Mouse (Mus musculus) myocyte (in vitro differentiated cells): Measurements from ENCODE around the gene Kirrel3. TPM values are rescaled to one million over a fixed set of nuclear protein-coding genes. Genes with fewer than 3 reads are reported as not detected.

Experiments used
- H3K27me3 ChIP-seq: one replicate; pipeline ENCODE4 v1.6.1; 2011; ENCODE audit not compliant: control insufficient read depth, insufficient read depth, insufficient read length
- H3K36me3 ChIP-seq: one replicate; pipeline ENCODE4 v1.6.1; 2011; ENCODE audit not compliant: control insufficient read depth, insufficient read depth
- H3K4me2 ChIP-seq: one replicate; pipeline ENCODE4 v1.6.1; 2011; ENCODE audit warnings: low read depth, control low read depth
- H3K4me3 ChIP-seq: one replicate; pipeline ENCODE4 v1.5.1; 2011; ENCODE audit warnings: mild to moderate bottlenecking, control low read depth, moderate library complexity
- H3K79me2 ChIP-seq: one replicate; pipeline ENCODE4 v1.6.1; 2011; ENCODE audit not compliant: control insufficient read depth, insufficient read depth
- H3ac ChIP-seq: one replicate; pipeline ENCODE4 v1.6.1; 2011; ENCODE audit not compliant: control insufficient read depth, insufficient read length
- CEBPB ChIP-seq: IDR thresholded peaks from 2 replicates; pipeline ENCODE4 v1.6.1; 2011; ENCODE audit warnings: mild to moderate bottlenecking, moderate library complexity; ENCODE audit not compliant: poor library complexity, insufficient read depth, severe bottlenecking
- E2F4 ChIP-seq: IDR thresholded peaks from one replicate; pipeline ENCODE4 v1.6.1; 2011; ENCODE audit warnings: mild to moderate bottlenecking, control low read depth, moderate library complexity; ENCODE audit not compliant: insufficient read depth
- MAX ChIP-seq: IDR thresholded peaks from one replicate; pipeline ENCODE4 v1.6.1; 2011; ENCODE audit warnings: low read depth, mild to moderate bottlenecking, control low read depth
- MYOD1 ChIP-seq, 3 experiments: IDR thresholded peaks; one replicate each; pipeline ENCODE4 v1.6.1; 2011; ENCODE audit warnings: control low read depth in 2 of 3, low read depth in 2 of 3, mild to moderate bottlenecking in 2 of 3, moderate library complexity in 1 of 3; ENCODE audit not compliant: insufficient read length in 2 of 3, control insufficient read depth in 1 of 3
- MYOG ChIP-seq, 3 experiments: IDR thresholded peaks; one replicate each; pipeline ENCODE4 v1.6.1; 2011; ENCODE audit warnings: control low read depth in 2 of 3, low read depth in 2 of 3, mild to moderate bottlenecking in 2 of 3; ENCODE audit not compliant: insufficient read length in 2 of 3, control insufficient read depth in 1 of 3, insufficient read depth in 1 of 3
- POLR2A ChIP-seq: IDR thresholded peaks from one replicate; pipeline ENCODE4 v1.6.1; 2011; ENCODE audit warnings: low read depth, mild to moderate bottlenecking, control low read depth, moderate library complexity; ENCODE audit not compliant: insufficient read length
- POLR2AphosphoS2 ChIP-seq: IDR thresholded peaks from one replicate; pipeline ENCODE4 v1.6.1; 2011; ENCODE audit warnings: low read depth, control low read depth; ENCODE audit not compliant: insufficient read length
- REST ChIP-seq: IDR thresholded peaks from one replicate; pipeline ENCODE4 v1.6.1; 2011; ENCODE audit warnings: mild to moderate bottlenecking, control low read depth, moderate library complexity; ENCODE audit not compliant: insufficient read depth, insufficient read length
- SRF ChIP-seq: IDR thresholded peaks from one replicate; pipeline ENCODE4 v1.6.1; 2011; ENCODE audit warnings: low read depth; ENCODE audit not compliant: control insufficient read depth, insufficient read length
- TCF12 ChIP-seq: IDR thresholded peaks from one replicate; pipeline ENCODE4 v1.6.1; 2011; ENCODE audit warnings: mild to moderate bottlenecking, control low read depth; ENCODE audit not compliant: poor library complexity, insufficient read depth, severe bottlenecking
- TCF3 ChIP-seq: IDR thresholded peaks from one replicate; pipeline ENCODE4 v1.6.1; 2011; ENCODE audit warnings: low read depth, control low read depth; ENCODE audit not compliant: insufficient read length
- USF1 ChIP-seq: IDR thresholded peaks from one replicate; pipeline ENCODE4 v1.6.1; 2011; ENCODE audit warnings: low read depth, mild to moderate bottlenecking, control low read depth, moderate library complexity
- polyA plus RNA-seq: library from polyadenylated mRNA; unstranded; fragments of >200 nt; fragmentation: generic; extraction: Trizol; gene quantifications from one replicate; pipeline ENCODE4 v1.2.1, GENCODE M21; 2012; ENCODE audit warnings: missing spikeins

The Kirrel3 gene
- polyA plus RNA-seq, 1 experiment: 2.8 TPM

DNA sequence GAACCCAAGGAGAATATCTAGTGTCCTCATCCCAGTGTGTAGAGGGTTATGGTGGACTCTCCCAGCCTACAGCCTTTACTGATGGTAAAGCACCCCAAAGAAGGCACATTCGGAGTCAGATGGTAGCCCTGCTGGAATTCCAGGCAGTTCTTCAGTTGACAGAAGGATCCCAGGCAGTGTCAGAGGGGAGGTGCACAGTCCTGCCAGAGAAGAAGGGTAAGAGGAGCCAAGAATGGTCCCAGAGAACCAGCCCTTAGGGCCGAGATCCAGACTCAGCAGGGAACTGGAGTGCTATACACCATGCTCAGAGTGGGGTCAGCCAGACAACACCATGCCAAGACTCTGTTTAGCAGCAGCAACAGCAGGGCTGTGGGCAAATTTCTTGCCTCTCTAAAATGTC lies 416.2 kb downstream of the Kirrel3 start:
- Histone ChIP-seq H3K27me3 (no peaks in the 10 kb centered on the region), H3K4me3 (no peak overlapping the region), H3K79me2 (no peaks in the 10 kb centered on the region), H3K36me3 (no peaks in the 10 kb centered on the region), H3K4me2 (no peak overlapping the region), H3ac (no peak overlapping the region)
- no peak for TF ChIP-seq MAX
- TF ChIP-seq REST: no peak
- TF ChIP-seq MYOG (IDR thresholded peaks at IDR 0.05; ENCODE audit: control insufficient read depth in 1 of 3, insufficient read depth in 1 of 3, insufficient read length in 2 of 3, low read depth in 2 of 3): no peak
- TF ChIP-seq USF1: no peak
- TF ChIP-seq POLR2A: no peak
- no peak for TF ChIP-seq TCF12
- no peak for TF ChIP-seq E2F4
- no peak for TF ChIP-seq SRF
- TF ChIP-seq TCF3: no peak
- TF ChIP-seq MYOD1 (IDR thresholded peaks at IDR 0.05; ENCODE audit: control insufficient read depth in 1 of 3, insufficient read length in 2 of 3, low read depth in 2 of 3): no peak
- TF ChIP-seq CEBPB: no peak
- TF ChIP-seq POLR2AphosphoS2: no peak

DNA sequence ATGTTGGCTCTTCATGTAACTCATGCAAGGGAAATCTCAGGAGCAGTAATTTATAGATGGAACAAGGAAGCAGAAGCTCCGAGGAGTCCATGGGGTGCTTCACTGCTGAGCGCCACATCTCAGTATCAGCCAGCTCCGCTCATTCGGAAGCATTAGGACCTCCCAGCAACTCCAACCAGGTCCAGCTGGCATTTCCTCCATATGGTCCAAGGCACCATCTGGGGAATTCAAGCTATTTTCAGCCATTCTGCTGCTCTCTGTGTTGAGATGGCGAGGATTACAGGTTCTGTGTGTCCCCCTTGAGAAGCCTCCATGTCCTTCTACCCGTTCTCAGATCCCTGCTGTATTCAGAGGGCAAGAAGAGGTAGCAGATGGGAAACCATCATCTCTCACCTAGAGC lies 419.5 kb downstream of the Kirrel3 start:
- H3K36me3 ChIP-seq: no peaks in the 10 kb centered on the region
- H3K27me3 ChIP-seq: no peaks in the 10 kb centered on the region
- H3ac ChIP-seq: no peak overlapping the region
- no peak for TF ChIP-seq USF1
- no peak for TF ChIP-seq POLR2A
- TF ChIP-seq E2F4: no peak
- no peak for TF ChIP-seq MYOG (IDR thresholded peaks at IDR 0.05; ENCODE audit: control insufficient read depth in 1 of 3, insufficient read depth in 1 of 3, insufficient read length in 2 of 3, low read depth in 2 of 3)
- no peak for TF ChIP-seq TCF12
- no peak for TF ChIP-seq TCF3
- TF ChIP-seq POLR2AphosphoS2: no peak
- no peak for TF ChIP-seq MYOD1 (IDR thresholded peaks at IDR 0.05; ENCODE audit: control insufficient read depth in 1 of 3, insufficient read length in 2 of 3, low read depth in 2 of 3)
- no peak for TF ChIP-seq REST
- no peak for TF ChIP-seq MAX
- TF ChIP-seq CEBPB: no peak
- no peak for TF ChIP-seq SRF
- no peak overlapping the region for H3K4me2 ChIP-seq
- no peak overlapping the region for H3K4me3 ChIP-seq
- H3K79me2 ChIP-seq: no peaks in the 10 kb centered on the region

DNA sequence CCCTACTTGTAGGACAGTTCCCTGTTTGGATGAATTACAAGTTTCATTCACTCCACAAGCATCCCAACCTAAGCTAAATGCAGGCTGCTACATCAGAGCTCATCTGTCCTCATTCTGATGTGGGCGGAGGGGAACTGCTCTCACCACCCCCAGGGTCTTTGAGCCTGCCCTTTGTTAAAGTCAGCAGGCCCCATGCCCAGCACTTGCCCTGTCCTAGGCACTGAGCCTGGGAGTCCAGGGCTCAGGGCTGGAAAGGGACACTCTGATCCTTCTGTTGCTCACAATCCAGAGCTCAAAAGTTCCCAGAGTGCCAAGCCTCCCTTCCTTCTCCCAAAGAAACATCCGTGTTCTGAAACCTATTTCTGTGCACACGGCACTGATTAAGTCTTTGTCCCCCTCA lies 422.3 kb downstream of the Kirrel3 start:
- no peaks in the 10 kb centered on the region for H3K79me2 ChIP-seq
- H3K27me3 ChIP-seq: no peaks in the 10 kb centered on the region
- no peaks in the 10 kb centered on the region for H3K36me3 ChIP-seq
- TF ChIP-seq POLR2AphosphoS2: no peak
- no peak for TF ChIP-seq REST
- no peak overlapping the region for H3K4me2 ChIP-seq
- no peak overlapping the region for H3ac ChIP-seq
- H3K4me3 ChIP-seq: no peak overlapping the region

DNA sequence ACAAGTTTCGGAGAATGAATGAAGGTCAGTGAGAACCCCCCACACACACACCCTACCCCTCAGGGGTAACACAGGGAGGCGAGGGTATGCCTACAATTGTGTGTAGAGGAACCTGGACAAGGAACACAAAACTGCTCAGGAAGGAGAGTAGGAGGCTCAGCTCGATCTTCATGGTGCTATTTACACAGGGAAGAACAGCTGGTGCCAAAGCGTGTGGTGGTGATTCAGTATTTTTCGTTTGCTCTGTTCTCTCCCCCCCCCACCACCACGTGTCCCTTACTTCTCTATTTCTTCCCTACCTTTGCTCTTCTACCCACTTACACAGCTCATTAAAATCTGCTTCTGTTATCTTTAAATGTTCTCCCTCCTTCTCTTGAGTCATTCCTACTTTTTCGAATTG lies 426.1 kb downstream of the Kirrel3 start:
- H3K4me3 ChIP-seq: no peak overlapping the region
- no peak overlapping the region for H3ac ChIP-seq
- H3K27me3 ChIP-seq: no peaks in the 10 kb centered on the region
- H3K36me3 ChIP-seq: no peaks in the 10 kb centered on the region
- TF ChIP-seq MAX (no peak), POLR2A (no peak), USF1 (no peak), E2F4 (no peak), SRF (no peak), POLR2AphosphoS2 (no peak), CEBPB (no peak), REST (no peak), TCF12 (no peak), MYOD1 (IDR thresholded peaks at IDR 0.05; ENCODE audit: control insufficient read depth in 1 of 3, insufficient read length in 2 of 3, low read depth in 2 of 3) (no peak), TCF3 (no peak), MYOG (IDR thresholded peaks at IDR 0.05; ENCODE audit: control insufficient read depth in 1 of 3, insufficient read depth in 1 of 3, insufficient read length in 2 of 3, low read depth in 2 of 3) (no peak)
- no peaks in the 10 kb centered on the region for H3K79me2 ChIP-seq
- H3K4me2 ChIP-seq: no peak overlapping the region

DNA sequence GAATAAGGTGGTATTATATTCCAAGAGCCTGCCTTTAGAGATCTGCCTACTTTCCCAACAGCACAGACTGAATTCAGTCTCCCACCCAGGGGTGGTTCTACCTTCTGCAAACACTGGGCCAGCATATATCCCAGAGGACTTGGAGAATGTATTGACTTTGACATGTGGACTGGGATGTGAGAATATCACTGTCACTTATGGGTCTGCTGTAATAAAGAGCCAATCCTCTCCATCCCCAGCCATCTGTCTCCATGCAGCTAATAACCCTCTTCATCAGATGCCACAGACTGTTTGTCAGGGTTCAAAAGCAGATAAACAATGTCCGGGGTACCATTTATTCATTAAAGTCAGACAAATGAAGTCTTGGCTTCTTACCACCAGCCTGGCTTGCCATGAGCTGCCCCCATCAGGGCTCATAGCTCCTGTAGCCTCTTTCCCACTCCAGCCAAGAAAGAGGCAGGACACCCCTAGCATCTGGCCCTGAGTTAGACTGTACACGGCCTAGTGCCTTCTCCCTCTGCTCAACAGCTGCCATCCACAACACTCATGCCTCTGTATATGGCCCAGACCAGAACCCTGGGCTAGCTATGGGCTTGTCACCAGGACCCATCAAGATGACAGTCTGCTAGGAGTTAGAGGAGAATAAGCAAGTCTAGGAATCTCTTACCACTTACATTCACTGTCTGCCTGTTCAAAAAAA lies 426.7 kb downstream of the Kirrel3 start:
- Histone ChIP-seq H3K36me3 (no peaks in the 10 kb centered on the region), H3K4me2 (no peak overlapping the region), H3K79me2 (no peaks in the 10 kb centered on the region), H3K4me3 (no peak overlapping the region), H3K27me3 (no peaks in the 10 kb centered on the region), H3ac (no peak overlapping the region)
- TF ChIP-seq E2F4 (no peak), POLR2A (no peak), REST (no peak), MYOD1 (IDR thresholded peaks at IDR 0.05; ENCODE audit: control insufficient read depth in 1 of 3, insufficient read length in 2 of 3, low read depth in 2 of 3) (no peak), POLR2AphosphoS2 (no peak), SRF (no peak)
